Mouse (Mus musculus) bone marrow, adult 2 months (tissue): ENCODE data around the gene Gan. TPM values are rescaled to one million over a fixed set of nuclear protein-coding genes. Genes with fewer than 3 reads are reported as not detected.

Experiments
- H3K27ac ChIP-seq: fragments of 200-500 bp; 2 replicates; pipeline ENCODE4 v1.5.1; 2012; ENCODE audit warnings: low read depth, mild to moderate bottlenecking, control low read depth, inconsistent platforms, low read length; ENCODE audit not compliant: control insufficient read depth, poor library complexity, insufficient read depth
- H3K4me1 ChIP-seq: fragments of 200-500 bp; 2 replicates; pipeline ENCODE4 v1.6.1; 2011; ENCODE audit warnings: low read length; ENCODE audit not compliant: control insufficient read depth, insufficient read depth
- H3K4me3 ChIP-seq: fragments of 200-500 bp; replicated peaks from 2 replicates; pipeline ENCODE3; 2011; ENCODE audit warnings: mild to moderate bottlenecking, low read depth, low read length, control low read depth; ENCODE audit not compliant: control insufficient read depth
- CTCF ChIP-seq: fragments of 200-500 bp; IDR thresholded peaks from 2 replicates; pipeline ENCODE4 v1.5.1; 2011; ENCODE audit warnings: low read length, control low read depth; ENCODE audit not compliant: control insufficient read depth, insufficient read depth
- POLR2A ChIP-seq: fragments of 200-500 bp; IDR thresholded peaks from 2 replicates; pipeline ENCODE4 v1.6.1; 2011; ENCODE audit warnings: low read depth, mild to moderate bottlenecking, control low read depth, low read length, borderline replicate concordance; ENCODE audit not compliant: control insufficient read depth
- WGBS: fragments of 180-500 bp; shearing (Covaris S2); methylation state at CpG from one replicate; pipeline ENCODE4 v1.1.7; 2018; 5-methylcytosine and 5-hydroxymethylcytosine counted together
- polyA plus RNA-seq: library from polyadenylated mRNA; stranded (reverse); fragments of >200 nt; gene quantifications from 2 replicates; pipeline ENCODE4 v1.2.4, GENCODE M21; 2011; ENCODE audit warnings: low replicate concordance; ENCODE audit not compliant: missing spikeins, insufficient read depth, insufficient read length

Gan gene
- polyA plus RNA-seq, 1 experiment: 3.1 TPM

GRCm38 (mm10) chr8:117240841-117241494 is 83.0 kb downstream of the Gan start:
- WGBS: 44% methylated on average over 5 of the region's 5 CpGs
- no peak for TF ChIP-seq CTCF
- no peak for TF ChIP-seq POLR2A
- H3K4me1 ChIP-seq: no peaks in the 10 kb centered on the region; the same call in 1 of the 2 replicates
- H3K27ac ChIP-seq: peak overlapping the region; percentile 70
- no peak overlapping the region for H3K4me3 ChIP-seq

DNA sequence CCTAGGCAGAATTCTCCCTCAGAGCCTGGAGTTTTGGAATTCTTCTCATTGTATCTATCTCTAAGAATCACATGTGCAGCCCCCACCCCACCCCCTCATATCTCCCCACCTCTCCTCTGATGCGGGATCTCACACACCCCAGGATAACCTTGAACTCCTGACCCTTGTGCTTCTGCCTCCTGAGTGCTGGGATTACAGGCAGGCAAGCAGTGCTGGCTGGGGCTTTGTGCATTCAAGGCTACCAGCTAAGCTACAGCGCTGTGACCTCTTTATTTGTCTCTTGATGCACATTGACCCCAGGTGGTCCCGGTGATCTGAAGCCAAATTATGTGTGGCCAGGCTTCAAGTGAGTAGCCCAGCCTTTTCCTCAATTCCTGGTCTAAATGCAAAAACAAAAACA is 83.9 kb downstream of the Gan start:
- Histone ChIP-seq H3K4me1 (no peaks in the 10 kb centered on the region; the same call in 1 of the 2 replicates), H3K4me3 (no peak overlapping the region), H3K27ac (no peak overlapping the region)
- TF ChIP-seq CTCF: no peak
- TF ChIP-seq POLR2A: no peak
- 82% methylated on average over 3 of the region's 3 CpGs for WGBS

GRCm38 (mm10) chr8:117242286-117242685 is 84.4 kb downstream of the Gan start:
- Histone ChIP-seq H3K4me1 (no peaks in the 10 kb centered on the region; the same call in 1 of the 2 replicates), H3K4me3 (no peak overlapping the region), H3K27ac (no peak overlapping the region)
- WGBS: 85% methylated on average over 6 of the region's 6 CpGs
- no peak for TF ChIP-seq CTCF
- no peak for TF ChIP-seq POLR2A

GRCm38 (mm10) chr8:117244601-117245000 is 86.7 kb downstream of the Gan start:
- WGBS: 86% methylated on average over 6 of the region's 6 CpGs
- H3K27ac ChIP-seq: no peak overlapping the region
- TF ChIP-seq POLR2A (no peak), CTCF (no peak)
- H3K4me3 ChIP-seq: no peak overlapping the region
- no peaks in the 10 kb centered on the region; the same call in 1 of the 2 replicates for H3K4me1 ChIP-seq

GRCm38 (mm10) chr8:117248341-117248740 is 90.4 kb downstream of the Gan start:
- Histone ChIP-seq H3K4me1 (peaks cover 5% of the 10 kb centered on the region; the same call in 1 of the 2 replicates), H3K27ac (no peak overlapping the region), H3K4me3 (no peak overlapping the region)
- TF ChIP-seq CTCF (no peak), POLR2A (no peak)
- WGBS: 6% methylated on average over 11 of the region's 11 CpGs

- H3K4me3 ChIP-seq: no peak overlapping the region
- H3K27ac ChIP-seq: no peak overlapping the region
- peaks cover 5% of the 10 kb centered on the region; the same call in 1 of the 2 replicates for H3K4me1 ChIP-seq
- TF ChIP-seq CTCF (no peak), POLR2A (no peak)
- WGBS: 79% methylated on average over 7 of the region's 7 CpGs
Measured at GRCm38 (mm10) chr8:117251086-117251681, 93.2 kb downstream of the Gan start.

DNA sequence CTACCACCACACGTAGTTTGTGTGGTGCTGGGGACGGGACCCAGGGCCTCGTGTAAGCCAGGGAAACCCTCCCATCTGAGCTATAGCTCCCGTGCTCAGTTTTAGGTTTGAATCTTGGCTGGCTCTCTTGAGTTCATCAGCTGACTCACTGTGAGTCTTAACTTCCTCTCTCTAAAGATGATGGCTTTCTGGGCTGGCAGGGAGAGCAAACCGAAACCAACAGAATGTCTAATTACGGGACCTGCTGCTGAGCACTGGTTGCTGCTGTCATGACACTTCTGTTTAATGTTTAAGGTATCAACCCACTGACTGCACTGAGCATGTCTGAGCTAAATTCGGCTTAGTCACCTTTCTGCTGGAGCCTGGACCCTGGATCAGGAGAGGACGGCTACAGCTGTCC is 94.7 kb downstream of the Gan start:
- WGBS: 50% methylated on average over 8 of the region's 8 CpGs
- peaks cover 5% of the 10 kb centered on the region; the same call in 1 of the 2 replicates for H3K4me1 ChIP-seq
- no peak overlapping the region for H3K4me3 ChIP-seq
- H3K27ac ChIP-seq: peak overlapping the region; percentile 81
- TF ChIP-seq CTCF (no peak), POLR2A (no peak)

DNA sequence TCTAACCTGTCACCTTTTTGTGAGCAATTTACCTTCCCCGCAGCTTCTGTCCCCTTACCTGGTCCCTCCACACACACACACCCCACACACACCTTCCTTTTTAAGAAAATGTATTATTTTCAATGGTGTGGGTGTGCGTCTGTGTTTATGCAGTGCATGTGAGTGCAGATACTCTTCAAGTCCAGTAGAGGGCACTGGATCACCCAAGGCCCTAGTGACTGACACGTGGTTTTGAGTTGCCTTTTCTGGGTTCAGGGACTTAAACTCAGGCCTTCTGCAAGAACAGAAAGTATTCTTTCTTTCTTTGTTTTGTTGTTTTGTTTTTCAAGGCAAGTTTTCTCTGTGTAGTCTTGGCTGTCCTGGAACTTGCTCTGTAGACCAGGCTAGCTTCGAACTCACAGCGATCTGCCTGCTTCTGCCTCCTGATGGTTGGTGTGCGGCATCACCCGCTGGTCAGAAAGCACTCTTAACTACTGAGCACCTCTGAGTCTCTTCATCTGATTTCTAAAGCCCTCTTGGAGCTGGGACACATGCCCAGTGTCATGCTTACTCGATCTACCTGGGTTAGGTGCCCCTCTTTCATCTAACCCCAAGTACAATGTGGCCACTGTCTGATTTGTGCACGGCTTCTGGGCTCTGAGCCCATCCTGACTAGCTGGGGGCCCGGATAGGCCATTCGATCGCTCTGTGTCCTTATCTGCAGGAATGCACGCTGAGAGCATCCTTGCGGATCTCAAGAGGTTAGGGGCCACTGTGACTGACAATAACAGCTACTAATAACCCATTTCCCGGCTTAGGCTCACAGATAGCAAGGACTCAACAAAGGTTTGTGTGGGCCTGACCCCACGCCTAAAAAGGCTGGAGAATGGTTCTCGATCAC is 95.7 kb downstream of the Gan start:
- no peak for TF ChIP-seq POLR2A
- TF ChIP-seq CTCF: peak; percentile 21; the same call in 1 of the 2 replicates
- 78% methylated on average over 17 of the region's 17 CpGs for WGBS

More for the DNA sequence above, 95.7 kb downstream of the Gan start:
- H3K4me3 ChIP-seq: no peak overlapping the region
- H3K27ac ChIP-seq: no peak overlapping the region; the same call in 1 of the 2 replicates
- H3K4me1 ChIP-seq: peaks cover 5% of the 10 kb centered on the region; the same call in 1 of the 2 replicates
